Mouse (Mus musculus) embryonic facial prominence, embryonic 11.5 days (tissue): ENCODE data around the gene Gm5105. TPM values are rescaled to one million over a fixed set of nuclear protein-coding genes. Genes with fewer than 3 reads are reported as not detected.

Source experiments
- ATAC-seq: fragments of 200-750 bp; cut with Nextera tagmentation; replicated peaks from 2 replicates; pipeline ENCODE4 v1.8.0; 2017; ENCODE audit warnings: low read depth; ENCODE audit not compliant: insufficient number of reproducible peaks, low FRiP score, low TSS enrichment
- DNase-seq: peaks from one replicate; pipeline ENCODE4 v3.0.0-alpha.2; 2015; ENCODE audit warnings: low spot score
- H3K27ac ChIP-seq: fragments of 300-500 bp; sonication (generic); replicated peaks from 2 replicates; pipeline ENCODE4 v1.5.1; 2014; ENCODE audit warnings: mild to moderate bottlenecking, low read depth, low read length, control low read depth
- H3K27me3 ChIP-seq: fragments of 300-500 bp; sonication (generic); 2 replicates; pipeline ENCODE4 v1.6.1; 2014; ENCODE audit warnings: mild to moderate bottlenecking, low read length, moderate library complexity, mixed read lengths; ENCODE audit not compliant: control insufficient read depth, insufficient read depth
- H3K36me3 ChIP-seq: fragments of 300-500 bp; sonication (generic); replicated peaks from 2 replicates; pipeline ENCODE4 v1.6.1; 2014; ENCODE audit warnings: low read depth, mild to moderate bottlenecking, low read length, moderate library complexity, mixed read lengths; ENCODE audit not compliant: control insufficient read depth, insufficient read depth
- H3K4me1 ChIP-seq: fragments of 300-500 bp; sonication (generic); 2 replicates; pipeline ENCODE4 v1.6.1; 2014; ENCODE audit warnings: low read length, mixed read lengths; ENCODE audit not compliant: control insufficient read depth, insufficient read depth
- H3K4me2 ChIP-seq: fragments of 300-500 bp; sonication (generic); 2 replicates; pipeline ENCODE4 v1.6.1; 2014; ENCODE audit warnings: low read depth, mild to moderate bottlenecking, control low read depth, low read length, moderate library complexity
- H3K4me3 ChIP-seq: fragments of 300-500 bp; sonication (generic); 2 replicates; pipeline ENCODE4 v1.5.1; 2014; ENCODE audit warnings: low read depth, low read length, control low read depth
- H3K9ac ChIP-seq: fragments of 300-500 bp; sonication (generic); replicated peaks from 2 replicates; pipeline ENCODE4 v1.6.1; 2014; ENCODE audit warnings: mild to moderate bottlenecking, control low read depth, low read length
- H3K9me3 ChIP-seq: fragments of 300-500 bp; sonication (generic); replicated peaks from 2 replicates; pipeline ENCODE4 v1.6.1; 2016; ENCODE audit warnings: mild to moderate bottlenecking, low read length, inconsistent platforms, mixed read lengths; ENCODE audit not compliant: control insufficient read depth
- WGBS: fragments of 180-500 bp; shearing (Covaris S2); extraction: QIAGEN DNeasy Blood & Tissue Kit; methylation state at CpG from one replicate; pipeline ENCODE4 v1.1.7; 2014; 5-methylcytosine and 5-hydroxymethylcytosine counted together
- polyA plus RNA-seq: library from polyadenylated mRNA; unstranded; fragments of >200 nt; fragmentation: Nextera tagmentation; extraction: Ambion mirVana; gene quantifications from 2 replicates; pipeline ENCODE4 v1.2.1, GENCODE M21; 2014

Gm5105 gene
- polyA plus RNA-seq, 1 experiment from 2014 or later, result not detected

GRCm38 (mm10) chr3:138012351-138012750, 54.8 kb downstream of the Gm5105 start:
- Histone ChIP-seq H3K27me3 (no peaks in the 10 kb centered on the region), H3K9ac (no peak overlapping the region), H3K27ac (no peak overlapping the region), H3K4me3 (no peak overlapping the region), H3K4me1 (no peaks in the 10 kb centered on the region), H3K9me3 (no peaks in the 10 kb centered on the region), H3K4me2 (no peak overlapping the region), H3K36me3 (no peaks in the 10 kb centered on the region)
- ATAC-seq (no peak), DNase-seq (no peak)
- 57% methylated on average over 4 of the region's 4 CpGs for WGBS

- 73% methylated on average over 6 of the region's 6 CpGs for WGBS
- H3K9me3 ChIP-seq, result no peaks in the 10 kb centered on the region
- no peak overlapping the region for H3K9ac ChIP-seq
- no peaks in the 10 kb centered on the region for H3K4me1 ChIP-seq
- no peak overlapping the region for H3K4me3 ChIP-seq
- H3K27me3 ChIP-seq, result no peaks in the 10 kb centered on the region
- ATAC-seq, result no peak
- DNase-seq, result no peak
- no peak overlapping the region for H3K4me2 ChIP-seq
- H3K27ac ChIP-seq, result no peak overlapping the region
- no peaks in the 10 kb centered on the region for H3K36me3 ChIP-seq
Measured at GRCm38 (mm10) chr3:138008152-138008551, 59.0 kb downstream of the Gm5105 start.

GRCm38 (mm10) chr3:138006896-138007295, 60.3 kb downstream of the Gm5105 start:
- ATAC-seq, result no peak
- H3K9me3 ChIP-seq, result no peaks in the 10 kb centered on the region

GRCm38 (mm10) chr3:138003264-138003663, 63.9 kb downstream of the Gm5105 start:
- WGBS, result 80% methylated on average over 7 of the region's 7 CpGs
- Histone ChIP-seq H3K4me3 (no peak overlapping the region), H3K27ac (no peak overlapping the region), H3K36me3 (no peaks in the 10 kb centered on the region), H3K4me1 (no peaks in the 10 kb centered on the region), H3K27me3 (no peaks in the 10 kb centered on the region), H3K4me2 (no peak overlapping the region), H3K9ac (no peak overlapping the region), H3K9me3 (no peaks in the 10 kb centered on the region)
- DNase-seq (no peak), ATAC-seq (no peak)

More at GRCm38 (mm10) chr3:138006896-138007295, 60.3 kb downstream of the Gm5105 start:
- Histone ChIP-seq H3K9ac (no peak overlapping the region), H3K36me3 (no peaks in the 10 kb centered on the region), H3K4me1 (no peaks in the 10 kb centered on the region), H3K27ac (no peak overlapping the region), H3K4me3 (no peak overlapping the region), H3K27me3 (no peaks in the 10 kb centered on the region), H3K4me2 (no peak overlapping the region)
- WGBS, result 63% methylated on average over 3 of the region's 3 CpGs
- no peak for DNase-seq

- no peaks in the 10 kb centered on the region for H3K27me3 ChIP-seq
- no peak overlapping the region for H3K9ac ChIP-seq
- no peak overlapping the region for H3K4me3 ChIP-seq
- WGBS, result 81% methylated on average over 6 of the region's 6 CpGs
- no peak overlapping the region for H3K27ac ChIP-seq
- H3K4me1 ChIP-seq, result no peaks in the 10 kb centered on the region
- H3K36me3 ChIP-seq, result no peaks in the 10 kb centered on the region
- H3K9me3 ChIP-seq, result no peaks in the 10 kb centered on the region
- DNase-seq (no peak), ATAC-seq (no peak)
- no peak overlapping the region for H3K4me2 ChIP-seq
Measured at GRCm38 (mm10) chr3:138002545-138002944, 64.6 kb downstream of the Gm5105 start.

- ATAC-seq (no peak), DNase-seq (no peak)
- no peaks in the 10 kb centered on the region for H3K9me3 ChIP-seq
- 69% methylated on average over 4 of the region's 4 CpGs for WGBS
- no peaks in the 10 kb centered on the region for H3K36me3 ChIP-seq
- no peak overlapping the region for H3K4me3 ChIP-seq
- H3K4me2 ChIP-seq, result no peak overlapping the region
- H3K9ac ChIP-seq, result no peak overlapping the region
- no peak overlapping the region for H3K27ac ChIP-seq
- H3K4me1 ChIP-seq, result no peaks in the 10 kb centered on the region
- no peaks in the 10 kb centered on the region for H3K27me3 ChIP-seq
Measured at GRCm38 (mm10) chr3:138001865-138002264, 65.3 kb downstream of the Gm5105 start.

- Histone ChIP-seq H3K4me3 (no peak overlapping the region), H3K36me3 (no peaks in the 10 kb centered on the region), H3K9ac (no peak overlapping the region), H3K27me3 (no peaks in the 10 kb centered on the region), H3K27ac (no peak overlapping the region), H3K4me1 (no peaks in the 10 kb centered on the region), H3K9me3 (no peaks in the 10 kb centered on the region), H3K4me2 (no peak overlapping the region)
- no peak for ATAC-seq
- no peak for DNase-seq
- WGBS, result 58% methylated on average over 4 of the region's 4 CpGs
Measured at GRCm38 (mm10) chr3:138000724-138001069, 66.5 kb downstream of the Gm5105 start.

- ATAC-seq (no peak), DNase-seq (no peak)
- H3K27me3 ChIP-seq, result no peaks in the 10 kb centered on the region
- no peaks in the 10 kb centered on the region for H3K9me3 ChIP-seq
- H3K9ac ChIP-seq, result no peak overlapping the region
- H3K4me1 ChIP-seq, result no peaks in the 10 kb centered on the region
- no peak overlapping the region for H3K27ac ChIP-seq
- 93% methylated on average over 8 of the region's 8 CpGs for WGBS
- no peak overlapping the region for H3K4me3 ChIP-seq
- no peaks in the 10 kb centered on the region for H3K36me3 ChIP-seq
- no peak overlapping the region for H3K4me2 ChIP-seq
Measured at GRCm38 (mm10) chr3:138000062-138000723, 67.0 kb downstream of the Gm5105 start.
